Mouse (Mus musculus) myocyte (in vitro differentiated cells): ENCODE data around the gene Dusp8.

Source experiments
- CEBPB ChIP-seq: IDR thresholded peaks from 2 replicates; pipeline ENCODE4 v1.6.1; 2011; ENCODE audit warnings: mild to moderate bottlenecking, moderate library complexity; ENCODE audit not compliant: poor library complexity, insufficient read depth, severe bottlenecking
- E2F4 ChIP-seq: IDR thresholded peaks from one replicate; pipeline ENCODE4 v1.6.1; 2011; ENCODE audit warnings: mild to moderate bottlenecking, control low read depth, moderate library complexity; ENCODE audit not compliant: insufficient read depth
- MYOD1 ChIP-seq, 3 experiments: IDR thresholded peaks; one replicate each; pipeline ENCODE4 v1.6.1; 2011; ENCODE audit warnings: control low read depth in 2 of 3, low read depth in 2 of 3, mild to moderate bottlenecking in 2 of 3, moderate library complexity in 1 of 3; ENCODE audit not compliant: insufficient read length in 2 of 3, control insufficient read depth in 1 of 3
- MYOG ChIP-seq, 3 experiments: IDR thresholded peaks; one replicate each; pipeline ENCODE4 v1.6.1; 2011; ENCODE audit warnings: control low read depth in 2 of 3, low read depth in 2 of 3, mild to moderate bottlenecking in 2 of 3; ENCODE audit not compliant: insufficient read length in 2 of 3, control insufficient read depth in 1 of 3, insufficient read depth in 1 of 3
- POLR2A ChIP-seq: IDR thresholded peaks from one replicate; pipeline ENCODE4 v1.6.1; 2011; ENCODE audit warnings: low read depth, mild to moderate bottlenecking, control low read depth, moderate library complexity; ENCODE audit not compliant: insufficient read length
- POLR2AphosphoS2 ChIP-seq: IDR thresholded peaks from one replicate; pipeline ENCODE4 v1.6.1; 2011; ENCODE audit warnings: low read depth, control low read depth; ENCODE audit not compliant: insufficient read length
- SRF ChIP-seq: IDR thresholded peaks from one replicate; pipeline ENCODE4 v1.6.1; 2011; ENCODE audit warnings: low read depth; ENCODE audit not compliant: control insufficient read depth, insufficient read length
- TCF12 ChIP-seq: IDR thresholded peaks from one replicate; pipeline ENCODE4 v1.6.1; 2011; ENCODE audit warnings: mild to moderate bottlenecking, control low read depth; ENCODE audit not compliant: poor library complexity, insufficient read depth, severe bottlenecking
- TCF3 ChIP-seq: IDR thresholded peaks from one replicate; pipeline ENCODE4 v1.6.1; 2011; ENCODE audit warnings: low read depth, control low read depth; ENCODE audit not compliant: insufficient read length
- USF1 ChIP-seq: IDR thresholded peaks from one replicate; pipeline ENCODE4 v1.6.1; 2011; ENCODE audit warnings: low read depth, mild to moderate bottlenecking, control low read depth, moderate library complexity

DNA sequence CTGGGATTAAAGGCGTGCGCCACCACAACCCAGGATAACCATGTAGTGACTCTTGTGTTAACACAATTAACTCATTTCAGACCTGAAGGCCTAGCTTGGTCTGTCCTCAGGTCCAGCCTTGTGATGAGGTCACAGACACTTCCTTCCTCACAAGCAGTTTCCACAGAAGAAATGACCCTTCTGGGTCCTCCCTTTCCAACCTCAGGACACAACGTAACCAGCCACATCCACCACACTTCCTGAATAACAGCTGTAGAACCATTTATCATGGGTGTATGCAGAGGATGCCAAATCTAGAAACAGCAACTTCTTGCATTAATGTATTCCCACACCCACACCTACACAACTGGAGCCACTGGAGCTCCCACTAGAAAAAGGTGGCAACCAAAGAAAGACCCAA is 54.9 kb downstream of the Dusp8 start:
- TF ChIP-seq POLR2A: no peak
- TF ChIP-seq POLR2AphosphoS2: no peak
- no peak for TF ChIP-seq MYOD1 (IDR thresholded peaks at IDR 0.05; ENCODE audit: control insufficient read depth in 1 of 3, insufficient read length in 2 of 3, low read depth in 2 of 3)
- no peak for TF ChIP-seq CEBPB
- TF ChIP-seq TCF12: no peak
- no peak for TF ChIP-seq E2F4
- no peak for TF ChIP-seq MYOG (IDR thresholded peaks at IDR 0.05; ENCODE audit: control insufficient read depth in 1 of 3, insufficient read depth in 1 of 3, insufficient read length in 2 of 3, low read depth in 2 of 3)
- TF ChIP-seq TCF3: no peak
- no peak for TF ChIP-seq USF1
- TF ChIP-seq SRF: no peak
